Mouse (Mus musculus) limb, embryonic 11.5 days (tissue): ENCODE results near the gene Pde7b. TPM values are rescaled to one million over a fixed set of nuclear protein-coding genes. Genes with fewer than 3 reads are reported as not detected.

ENCODE experiments used
- ATAC-seq: fragments of 200-750 bp; cut with Nextera tagmentation; 2 replicates; pipeline ENCODE4 v1.8.0; 2017; ENCODE audit warnings: low read depth; ENCODE audit not compliant: insufficient number of reproducible peaks, low FRiP score, low TSS enrichment
- DNase-seq: peaks from one replicate; pipeline ENCODE4 v3.0.0-alpha.2; 2015; ENCODE audit warnings: low spot score
- H3K27ac ChIP-seq: fragments of 300-500 bp; sonication (generic); replicated peaks from 2 replicates; pipeline ENCODE4 v1.5.1; 2014; ENCODE audit warnings: low read depth, mild to moderate bottlenecking, low read length
- H3K27me3 ChIP-seq: fragments of 300-500 bp; sonication (generic); 2 replicates; pipeline ENCODE4 v1.6.1; 2014; ENCODE audit warnings: mild to moderate bottlenecking, low read length, mixed read lengths; ENCODE audit not compliant: control insufficient read depth, insufficient read depth
- H3K36me3 ChIP-seq: fragments of 300-500 bp; sonication (generic); 2 replicates; pipeline ENCODE4 v1.6.1; 2014; ENCODE audit warnings: mild to moderate bottlenecking, low read length, moderate library complexity, mixed read lengths; ENCODE audit not compliant: control insufficient read depth, insufficient read depth
- H3K4me1 ChIP-seq: fragments of 300-500 bp; sonication (generic); 2 replicates; pipeline ENCODE4 v1.6.1; 2014; ENCODE audit warnings: low read length, mixed read lengths; ENCODE audit not compliant: control insufficient read depth, insufficient read depth
- H3K4me2 ChIP-seq: fragments of 300-500 bp; sonication (generic); 2 replicates; pipeline ENCODE4 v1.6.1; 2014; ENCODE audit warnings: low read depth, mild to moderate bottlenecking, moderate library complexity; ENCODE audit not compliant: severe bottlenecking
- H3K4me3 ChIP-seq: fragments of 300-500 bp; sonication (generic); 2 replicates; pipeline ENCODE4 v1.5.1; 2014; ENCODE audit warnings: low read depth, low read length
- H3K9ac ChIP-seq: fragments of 300-500 bp; sonication (generic); 2 replicates; pipeline ENCODE4 v1.6.1; 2014; ENCODE audit warnings: mild to moderate bottlenecking, low read length
- H3K9me3 ChIP-seq: fragments of 300-500 bp; sonication (generic); 2 replicates; pipeline ENCODE4 v1.6.1; 2016; ENCODE audit warnings: low read length; ENCODE audit not compliant: control insufficient read depth
- WGBS: fragments of 180-500 bp; shearing (Covaris S2); extraction: QIAGEN DNeasy Blood & Tissue Kit; methylation state at CpG from one replicate; pipeline ENCODE4 v1.1.7; 2014; 5-methylcytosine and 5-hydroxymethylcytosine counted together
- polyA plus RNA-seq: library from polyadenylated mRNA; unstranded; fragments of >200 nt; fragmentation: Nextera tagmentation; extraction: Ambion mirVana; gene quantifications from 2 replicates; pipeline ENCODE4 v1.2.1, GENCODE M21; 2014

Pde7b gene
- polyA plus RNA-seq, 1 experiment from 2014 or later: 2.3 TPM

DNA sequence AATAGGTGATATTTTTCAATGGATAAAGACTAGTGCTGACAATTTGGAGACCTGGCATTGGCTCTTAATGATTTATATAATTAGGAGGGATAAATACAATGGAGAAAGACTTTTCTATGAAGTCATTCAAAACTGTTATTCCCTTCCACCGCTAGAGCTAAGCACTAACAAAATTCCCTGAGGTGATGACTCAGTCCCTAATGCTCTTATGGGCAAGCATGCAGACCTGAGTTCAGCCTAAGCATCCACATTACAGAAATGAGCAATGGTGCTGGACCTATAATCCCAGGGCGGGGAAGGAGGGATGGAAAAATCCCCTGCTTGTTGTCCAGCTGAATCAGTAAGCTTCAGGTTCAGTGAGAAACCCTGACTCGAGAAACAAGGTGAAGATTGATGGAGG, 260.2 kb downstream of the Pde7b start:
- Histone ChIP-seq H3K9me3 (no peaks in the 10 kb centered on the region), H3K27ac (no peak overlapping the region), H3K27me3 (no peaks in the 10 kb centered on the region), H3K36me3 (no peaks in the 10 kb centered on the region), H3K9ac (no peak overlapping the region), H3K4me1 (0 out of 2 replicates have a peak, but pooled peaks cover 2% of the 10 kb centered on the region), H3K4me3 (no peak overlapping the region), H3K4me2 (no peak overlapping the region)
- ATAC-seq: no peak
- 79% methylated on average over 3 of the region's 3 CpGs for WGBS
- DNase-seq: no peak

DNA sequence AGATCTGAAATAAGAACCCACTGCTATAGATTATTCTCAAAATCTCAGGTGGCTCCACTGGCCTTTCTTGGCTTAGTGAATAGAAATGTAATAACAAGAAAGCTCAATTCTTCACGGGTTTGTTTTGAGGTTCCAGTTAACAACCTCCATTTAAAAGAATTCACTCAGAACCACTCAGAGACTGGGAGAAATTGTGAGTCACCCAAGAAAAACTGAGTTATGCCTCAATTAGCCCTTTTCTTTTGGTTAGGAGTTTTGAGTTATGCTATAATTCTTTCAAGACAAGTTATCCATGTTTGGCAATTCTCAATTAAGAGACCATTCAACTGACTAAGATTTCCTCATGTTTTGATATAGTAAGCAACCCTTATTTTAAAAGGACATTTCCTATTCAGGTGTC, 260.9 kb downstream of the Pde7b start:
- WGBS: 86% methylated on average over 1 of the region's 1 CpGs
- Histone ChIP-seq H3K4me1 (0 out of 2 replicates have a peak, but pooled peaks cover 2% of the 10 kb centered on the region), H3K9me3 (no peaks in the 10 kb centered on the region), H3K4me3 (no peak overlapping the region), H3K27ac (no peak overlapping the region), H3K36me3 (no peaks in the 10 kb centered on the region), H3K27me3 (no peaks in the 10 kb centered on the region), H3K9ac (no peak overlapping the region), H3K4me2 (no peak overlapping the region)
- DNase-seq: no peak
- no peak for ATAC-seq

DNA sequence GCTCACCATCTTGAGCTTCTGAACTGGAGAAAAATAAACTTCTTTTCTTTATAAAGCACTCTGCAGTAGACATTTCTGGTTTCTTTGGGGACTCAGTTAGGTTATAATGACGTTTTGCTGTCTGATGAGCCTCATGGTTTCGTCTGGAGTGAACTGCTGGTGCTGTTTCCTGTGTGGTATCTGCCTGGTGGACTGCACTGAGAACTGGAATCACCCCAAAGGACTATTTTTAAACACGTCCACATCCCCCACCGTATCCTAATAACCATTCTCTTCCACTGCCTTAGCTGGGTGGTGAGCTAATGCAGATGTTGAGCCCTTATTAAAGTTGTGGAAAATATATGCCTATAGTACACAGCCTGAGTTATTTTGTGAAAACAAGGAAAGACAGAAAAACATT, 262.3 kb downstream of the Pde7b start:
- ATAC-seq (no peak), DNase-seq (no peak)
- WGBS: 74% methylated on average over 4 of the region's 4 CpGs
- H3K4me2 ChIP-seq: no peak overlapping the region
- H3K36me3 ChIP-seq: no peaks in the 10 kb centered on the region
- H3K27me3 ChIP-seq: no peaks in the 10 kb centered on the region
- no peak overlapping the region for H3K4me3 ChIP-seq
- no peak overlapping the region for H3K9ac ChIP-seq
- no peak overlapping the region for H3K27ac ChIP-seq
- no peaks in the 10 kb centered on the region for H3K9me3 ChIP-seq
- H3K4me1 ChIP-seq: 0 out of 2 replicates have a peak, but pooled peaks cover 2% of the 10 kb centered on the region

DNA sequence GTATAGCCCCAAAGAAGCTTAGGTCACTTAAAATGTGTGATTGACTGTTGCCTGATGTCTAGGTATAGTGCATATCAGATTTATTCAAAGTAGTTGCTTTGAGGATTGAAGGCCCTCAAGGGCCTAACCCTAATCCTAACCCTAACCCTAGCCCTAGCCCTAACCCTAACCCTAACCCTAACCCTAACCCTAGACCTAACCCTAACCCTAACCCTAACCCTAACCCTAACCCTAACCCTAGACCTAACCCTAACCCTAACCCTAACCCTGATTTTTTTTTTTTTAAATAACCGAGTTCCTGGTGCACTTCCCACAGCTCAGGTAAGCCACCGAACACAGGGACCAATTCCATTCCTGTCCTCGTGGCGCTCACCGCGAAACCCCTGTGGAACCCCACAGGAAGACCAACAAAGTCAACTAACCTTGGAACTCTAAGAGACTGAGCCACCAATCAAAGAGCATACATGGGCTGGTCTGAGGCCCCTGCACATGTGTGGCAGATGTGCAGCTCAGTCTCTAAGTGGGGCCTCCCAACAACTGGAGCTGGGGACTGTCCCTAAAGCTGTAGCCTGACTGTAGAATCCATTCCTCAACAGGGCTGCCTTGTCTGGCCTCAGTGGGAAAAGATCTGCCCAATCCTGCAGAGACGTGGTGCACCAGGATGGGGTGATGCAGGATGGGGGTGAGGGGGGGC, 265.1 kb downstream of the Pde7b start:
- Histone ChIP-seq H3K9ac (no peak overlapping the region), H3K4me1 (0 out of 2 replicates have a peak, but pooled peaks cover 2% of the 10 kb centered on the region), H3K27ac (no peak overlapping the region), H3K27me3 (no peaks in the 10 kb centered on the region), H3K4me3 (no peak overlapping the region), H3K36me3 (no peaks in the 10 kb centered on the region), H3K9me3 (no peaks in the 10 kb centered on the region), H3K4me2 (no peak overlapping the region)
- DNase-seq (no peak), ATAC-seq (no peak)
- 94% methylated on average over 7 of the region's 7 CpGs for WGBS

DNA sequence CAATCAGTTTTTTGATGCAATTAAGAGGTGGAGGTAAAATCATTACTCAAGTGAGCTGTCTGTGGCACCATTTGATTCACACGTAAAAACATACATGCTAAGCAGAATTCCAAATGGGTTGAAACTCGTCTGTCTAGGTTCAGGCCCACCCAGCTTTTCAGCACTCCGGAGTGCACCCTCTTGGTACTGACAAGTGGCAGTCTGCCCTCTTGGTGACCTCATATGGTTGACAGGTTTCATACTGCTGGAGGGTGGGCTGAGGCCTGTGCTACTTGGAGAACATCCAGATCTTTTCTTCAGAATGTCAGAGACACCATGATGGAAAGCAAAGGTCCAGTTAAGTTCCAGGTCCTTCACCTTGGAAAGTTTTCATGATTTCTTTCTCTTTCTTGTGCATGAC, 265.7 kb downstream of the Pde7b start:
- no peaks in the 10 kb centered on the region for H3K36me3 ChIP-seq
- no peaks in the 10 kb centered on the region for H3K9me3 ChIP-seq
- H3K27ac ChIP-seq: no peak overlapping the region
- no peak for ATAC-seq
- no peak for DNase-seq
- H3K4me2 ChIP-seq: no peak overlapping the region
- H3K27me3 ChIP-seq: no peaks in the 10 kb centered on the region
- no peak overlapping the region for H3K9ac ChIP-seq
- WGBS: 76% methylated on average over 3 of the region's 3 CpGs
- 0 out of 2 replicates have a peak, but pooled peaks cover 2% of the 10 kb centered on the region for H3K4me1 ChIP-seq
- H3K4me3 ChIP-seq: no peak overlapping the region

DNA sequence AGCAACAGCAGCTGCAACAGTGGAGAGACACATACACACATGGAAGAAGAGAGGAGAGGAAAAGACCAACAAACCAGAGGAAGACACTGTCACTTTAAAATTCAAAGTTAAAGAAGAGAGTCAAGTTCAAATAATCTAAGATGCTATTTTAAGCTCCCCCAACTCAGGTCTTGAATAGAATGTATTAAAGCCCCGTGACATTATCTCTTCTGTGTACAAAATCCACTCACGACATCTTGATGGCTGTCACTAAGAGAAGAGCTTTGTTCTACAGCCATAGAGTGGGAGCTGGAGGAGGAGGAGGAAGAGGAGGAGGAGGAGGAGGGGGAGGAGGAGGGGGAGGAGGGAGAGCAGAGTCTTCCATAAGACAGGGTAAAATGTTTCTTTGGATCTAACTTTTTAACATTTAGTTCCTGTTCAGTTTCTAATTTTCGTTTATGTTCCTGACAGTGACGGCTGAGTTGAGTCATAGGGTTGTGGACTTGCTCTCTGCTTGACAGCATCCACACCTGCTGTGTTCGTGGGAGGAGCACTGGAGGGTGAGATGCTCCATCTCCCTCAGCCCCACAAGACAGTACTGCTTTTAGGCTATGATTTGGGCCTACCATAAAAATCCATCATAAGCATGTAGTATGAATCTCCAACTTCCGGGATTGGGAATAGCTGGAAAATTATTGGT, 270.4 kb downstream of the Pde7b start:
- DNase-seq (no peak), ATAC-seq (no peak)
- Histone ChIP-seq H3K4me3 (no peak overlapping the region), H3K36me3 (no peaks in the 10 kb centered on the region), H3K9me3 (no peaks in the 10 kb centered on the region), H3K4me1 (no peaks in the 10 kb centered on the region), H3K9ac (no peak overlapping the region), H3K27ac (no peak overlapping the region), H3K4me2 (no peak overlapping the region), H3K27me3 (no peaks in the 10 kb centered on the region)
- 83% methylated on average over 6 of the region's 6 CpGs for WGBS

DNA sequence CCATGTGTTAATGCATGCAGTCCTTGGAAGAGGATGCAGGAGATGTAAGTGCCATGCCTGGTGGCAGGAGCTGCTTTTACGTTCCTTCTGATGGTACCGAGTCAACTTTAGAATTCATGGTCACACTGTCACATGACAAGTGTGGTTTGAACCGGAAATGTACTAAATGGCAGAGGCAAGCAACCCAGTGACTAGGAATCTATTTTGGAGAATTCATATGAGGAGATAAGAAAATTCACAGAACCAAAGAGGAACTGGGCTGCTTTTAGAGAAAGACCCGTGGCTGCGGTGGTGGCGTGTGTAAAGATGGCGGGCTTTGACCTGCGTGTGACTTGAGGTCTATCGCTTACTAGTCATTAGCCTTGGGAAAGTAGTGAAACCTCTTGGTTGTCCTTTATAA, 287.4 kb downstream of the Pde7b start:
- 95% methylated on average over 9 of the region's 9 CpGs for WGBS
- Histone ChIP-seq H3K4me3 (no peak overlapping the region), H3K27ac (no peak overlapping the region), H3K4me2 (no peak overlapping the region), H3K27me3 (no peaks in the 10 kb centered on the region), H3K9ac (no peak overlapping the region), H3K36me3 (no peaks in the 10 kb centered on the region), H3K4me1 (no peaks in the 10 kb centered on the region), H3K9me3 (no peaks in the 10 kb centered on the region)
- DNase-seq: no peak
- ATAC-seq: no peak

DNA sequence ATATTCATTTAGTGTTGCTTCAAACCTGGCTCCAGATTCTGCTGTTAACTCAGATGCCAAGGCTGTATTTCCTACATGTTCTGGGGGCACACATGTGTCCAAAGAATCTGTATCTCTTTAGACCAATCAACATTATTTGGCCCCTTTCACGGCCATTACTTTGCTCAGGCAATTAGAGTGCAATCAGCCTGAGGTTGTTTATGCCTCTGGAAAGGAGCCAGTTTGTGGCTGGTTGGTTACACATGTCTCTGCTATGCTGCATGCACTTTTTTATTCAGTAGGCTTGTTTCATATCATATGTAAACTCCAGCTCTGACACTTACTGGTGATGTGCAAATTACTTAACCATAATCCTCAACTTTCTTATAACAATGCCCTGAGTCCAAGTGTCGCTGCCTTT, 287.9 kb downstream of the Pde7b start:
- Histone ChIP-seq H3K4me3 (no peak overlapping the region), H3K36me3 (no peaks in the 10 kb centered on the region), H3K4me1 (no peaks in the 10 kb centered on the region), H3K9me3 (no peaks in the 10 kb centered on the region), H3K4me2 (no peak overlapping the region), H3K9ac (no peak overlapping the region), H3K27me3 (no peaks in the 10 kb centered on the region), H3K27ac (no peak overlapping the region)
- no peak for DNase-seq
- WGBS: 61% methylated on average over 2 of the region's 2 CpGs
- ATAC-seq: no peak
